Mouse (Mus musculus): Measurements from ENCODE around the gene Mpdu1.
"Not testable (repeated sequence)": the region's sequence is repeated elsewhere in the genome, so short reads cannot be mapped to it uniquely, and the experiment has no call there.

- not testable (repeated sequence) for TF ChIP-seq CTCF, POLR2A (IDR thresholded peaks at IDR 0.05; ENCODE audit: insufficient read depth, low read depth, low read length)
Observed at GRCm38 (mm10) chr11:69702886-69703285, 40.4 kb upstream of the Mpdu1 start.

Data from olfactory bulb, adult 2 months (tissue).